Mouse (Mus musculus) hematopoietic multipotent progenitor cell, adult 10-12 weeks (in vitro differentiated cells): Measurements from ENCODE around the gene Gabpb2. TPM values are rescaled to one million over a fixed set of nuclear protein-coding genes. Genes with fewer than 3 reads are reported as not detected.

Experiments
- polyA plus RNA-seq: library from polyadenylated mRNA; stranded (reverse); fragments of >175 nt; gene quantifications from 2 replicates; pipeline ENCODE4 v1.2.3, GENCODE M21; 2012; ENCODE audit warnings: low replicate concordance

Gabpb2 gene
- 3.9 and 10.3 TPM in 2 replicates for polyA plus RNA-seq

GRCm38 (mm10) chr3:95217255-95218134, at the start of gene Gabpb2:
Gene Gabpb2 (minus strand): TSS chr3:95217916.

GRCm38 (mm10) chr3:95250783-95251424, 33.2 kb upstream of the Gabpb2 start, which contains the start of gene Bnipl:
Gene Bnipl (minus strand): TSS chr3:95251193.

GRCm38 (mm10) chr3:95241498-95241897, 23.8 kb upstream of the Gabpb2 start, which contains the start of gene Gm128:
Gene Gm128 (minus strand): TSS chr3:95241598.

GRCm38 (mm10) chr3:95231298-95232221, 13.8 kb upstream of the Gabpb2 start, which contains the start of gene Mllt11:
Gene Mllt11 (minus strand): TSS chr3:95232171.

GRCm38 (mm10) chr3:95228148-95228893, 10.6 kb upstream of the Gabpb2 start, which contains the start of gene Cdc42se1:
Gene Cdc42se1 (plus strand): TSS chr3:95228732.

GRCm38 (mm10) chr3:95159987-95160963, 57.4 kb downstream of the Gabpb2 start, which contains the start of gene Sema6c:
Gene Sema6c (plus strand): TSS chr3:95160457.

GRCm38 (mm10) chr3:95141952-95142616, 75.6 kb downstream of the Gabpb2 start, which contains the start of gene Tnfaip8l2:
Gene Tnfaip8l2 (minus strand): TSS chr3:95142360.

GRCm38 (mm10) chr3:95133680-95134101, 84.0 kb downstream of the Gabpb2 start, which contains the start of the genes Scnm1 and Lysmd1:
Gene Scnm1 (minus strand): TSS chr3:95134011.
Gene Lysmd1 (plus strand): TSS chr3:95134088.

Other genes starting within 250 kb of the Gabpb2 start
- 12.0 and 16.1 TPM in 2 replicates for gene Pi4kb, start 243.2 kb downstream of the Gabpb2 start, polyA plus RNA-seq
- 32.8 and 36.3 TPM in 2 replicates for gene Zfp687, start 202.5 kb downstream of the Gabpb2 start, polyA plus RNA-seq
- 47.7 and 87.6 TPM in 2 replicates for gene Psmd4, start 175.3 kb downstream of the Gabpb2 start, polyA plus RNA-seq
- 14.2 and 15.7 TPM in 2 replicates for gene Pip5k1a, start 111.0 kb downstream of the Gabpb2 start, polyA plus RNA-seq
- 140 and 262 TPM in 2 replicates for gene Vps72, start 106.9 kb downstream of the Gabpb2 start, polyA plus RNA-seq
- 0.58 and 0.82 TPM in 2 replicates for gene Tmod4, start 93.4 kb downstream of the Gabpb2 start, polyA plus RNA-seq
- gene Scnm1, start 83.9 kb downstream of the Gabpb2 start, polyA plus RNA-seq: 6.6 and 11.8 TPM in 2 replicates
- 3.3 and 6.5 TPM in 2 replicates for gene Lysmd1, start 83.8 kb downstream of the Gabpb2 start, polyA plus RNA-seq
- 29.6 and 79.9 TPM in 2 replicates for gene Tnfaip8l2, start 75.6 kb downstream of the Gabpb2 start, polyA plus RNA-seq
- 1.1 and 3.6 TPM in 2 replicates for gene Sema6c, start 57.5 kb downstream of the Gabpb2 start, polyA plus RNA-seq
- gene Cdc42se1, start 10.8 kb upstream of the Gabpb2 start, polyA plus RNA-seq: 386 and 443 TPM in 2 replicates
- gene Mllt11, start 14.3 kb upstream of the Gabpb2 start, polyA plus RNA-seq: 6.9 and 11.0 TPM in 2 replicates
- 0.49 TPM in 1 of 2 replicates, not detected in the other for gene Gm128, start 23.7 kb upstream of the Gabpb2 start, polyA plus RNA-seq
- not detected in 2 replicates for gene Bnipl, start 33.3 kb upstream of the Gabpb2 start, polyA plus RNA-seq
- 71.0 and 165 TPM in 2 replicates for gene Mindy1, start 63.4 kb upstream of the Gabpb2 start, polyA plus RNA-seq
- 1.8 and 3.6 TPM in 2 replicates for gene Prune1, start 64.2 kb upstream of the Gabpb2 start, polyA plus RNA-seq
- 0.63 and 0.64 TPM in 2 replicates for gene Anxa9, start 89.3 kb upstream of the Gabpb2 start, polyA plus RNA-seq
- gene Cers2, start 96.9 kb upstream of the Gabpb2 start, polyA plus RNA-seq: 194 and 233 TPM in 2 replicates
- 10.9 and 12.9 TPM in 2 replicates for gene Setdb1, start 139.3 kb upstream of the Gabpb2 start, polyA plus RNA-seq
- not detected in 2 replicates for gene 4930558C23Rik, start 184.9 kb upstream of the Gabpb2 start, polyA plus RNA-seq
- 32.9 and 52.8 TPM in 2 replicates for gene Arnt, start 216.5 kb upstream of the Gabpb2 start, polyA plus RNA-seq